12 mouse cellular contexts compared by ENCODE assay signal in genomic region chr3:55541799-55542198, GRCm38 (mm10).
A peak's percentile ranks its signal among the peaks of the same experiment; 100 is the strongest.
DNase-seq lines count a peak whose midpoint lies in the region; ATAC-seq and TF ChIP-seq lines count a peak whose summit lies in the region.
"Had no signal": no experiment of that assay in that cellular context is flagged by ENCODE, and none has a peak within 500 bp of the region (broad histone marks: within the 10 kb centered on the region; RNA-seq: fewer than 3 reads in every experiment).

No protein-coding gene starts in this region.

- DNase-seq in neural tube, embryonic 10.5 days (ENCODE audit: extremely low spot score, low spot score), result no peak
- DNase-seq in forebrain, embryonic 10.5 days (ENCODE audit: extremely low spot score, low spot score), result no peak
- DNase-seq in liver, postnatal 0 days, result no peak
- no peak for DNase-seq in lung, adult 2 months
- no peak for DNase-seq in adrenal gland, postnatal 4 days (ENCODE audit: low spot score in 2 of 2)

- TF ChIP-seq POLR2A in lung, adult 2 months (IDR thresholded peaks at IDR 0.05; ENCODE audit: borderline replicate concordance, extremely low read depth, low read depth, low read length), result no peak

- H3K9me3 ChIP-seq in neural tube, embryonic 12.5 days, result no peaks in the 10 kb centered on the region
- H3K9me3 ChIP-seq in forebrain, embryonic 10.5 days, result no peaks in the 10 kb centered on the region
- H3K9me3 ChIP-seq in hindbrain, embryonic 16.5 days (ENCODE audit: control insufficient read depth, low read length), result no peaks in the 10 kb centered on the region
- H3K9me3 ChIP-seq in neural tube, embryonic 15.5 days (replicated peaks), result no peaks in the 10 kb centered on the region
- no peaks in the 10 kb centered on the region for H3K9me3 ChIP-seq in liver, postnatal 0 days (ENCODE audit: low read length)
- H3K9me3 ChIP-seq: embryonic facial prominence, embryonic 15.5 days had no signal

- H3K4me3 ChIP-seq in neural tube, embryonic 12.5 days, result no peak overlapping the region
- H3K4me3 ChIP-seq in forebrain, embryonic 10.5 days, result no peak overlapping the region
- no peak overlapping the region for H3K4me3 ChIP-seq in hindbrain, embryonic 16.5 days (ENCODE audit: low read length)
- no peak overlapping the region for H3K4me3 ChIP-seq in neural tube, embryonic 15.5 days (replicated peaks)
- H3K4me3 ChIP-seq in liver, postnatal 0 days (ENCODE audit: low read depth, low read length), result no peak overlapping the region
- H3K4me3 ChIP-seq in lung, adult 2 months (replicated peaks; ENCODE audit: extremely low read depth, low read depth, low read length), result no peak overlapping the region

- 95% methylated on average over 1 of the region's 1 CpGs for WGBS in neural tube, embryonic 12.5 days
- 90% methylated on average over 1 of the region's 1 CpGs for WGBS in forebrain, embryonic 10.5 days
- WGBS in hindbrain, embryonic 16.5 days, result 91% methylated on average over 1 of the region's 1 CpGs
- WGBS in neural tube, embryonic 15.5 days, result 100% methylated on average over 1 of the region's 1 CpGs
- WGBS in liver, postnatal 0 days (ENCODE audit: insufficient replicate concordance), result 68% methylated on average over 1 of the region's 1 CpGs
- 89% methylated on average over 1 of the region's 1 CpGs for WGBS in lung, adult 2 months

- peak; percentile 37; the same call in 1 of the 2 replicates for ATAC-seq in neural tube, embryonic 12.5 days (ENCODE audit: low FRiP score, low read depth)
- ATAC-seq in hindbrain, embryonic 16.5 days, result peak; percentile 28
- peak; percentile 25; the same call in 1 of the 2 replicates for ATAC-seq in neural tube, embryonic 15.5 days (ENCODE audit: low FRiP score)
- ATAC-seq in liver, postnatal 0 days, result no peak
- ATAC-seq: CD4-positive, CD25-positive, alpha-beta regulatory T cell, adult 4 months; lung, postnatal 0 days had no signal

- H3K27me3 ChIP-seq in neural tube, embryonic 12.5 days (replicated peaks), result no peaks in the 10 kb centered on the region
- peaks cover 22% of the 10 kb centered on the region; the same call in 1 of the 2 replicates for H3K27me3 ChIP-seq in forebrain, embryonic 10.5 days (ENCODE audit: poor library complexity, severe bottlenecking)
- no peaks in the 10 kb centered on the region for H3K27me3 ChIP-seq in hindbrain, embryonic 16.5 days (replicated peaks; ENCODE audit: control insufficient read depth, insufficient read depth, low read length)
- no peaks in the 10 kb centered on the region for H3K27me3 ChIP-seq in neural tube, embryonic 15.5 days (replicated peaks)
- H3K27me3 ChIP-seq in liver, postnatal 0 days (ENCODE audit: insufficient read depth, low read length), result no peaks in the 10 kb centered on the region
- H3K27me3 ChIP-seq: embryonic facial prominence, embryonic 15.5 days had no signal

- H3K36me3 ChIP-seq in neural tube, embryonic 12.5 days, result no peaks in the 10 kb centered on the region
- H3K36me3 ChIP-seq in forebrain, embryonic 10.5 days (replicated peaks), result no peaks in the 10 kb centered on the region
- H3K36me3 ChIP-seq in hindbrain, embryonic 16.5 days (ENCODE audit: control insufficient read depth, insufficient read depth, low read length), result no peaks in the 10 kb centered on the region
- H3K36me3 ChIP-seq in neural tube, embryonic 15.5 days, result no peaks in the 10 kb centered on the region
- H3K36me3 ChIP-seq in liver, postnatal 0 days (replicated peaks; ENCODE audit: insufficient read depth, low read length), result no peaks in the 10 kb centered on the region
- H3K36me3 ChIP-seq: embryonic facial prominence, embryonic 15.5 days had no signal

- H3K27ac ChIP-seq in neural tube, embryonic 12.5 days, result no peak overlapping the region
- H3K27ac ChIP-seq in forebrain, embryonic 10.5 days, result peak overlapping the region; percentile 71; the same call in 1 of the 2 replicates
- H3K27ac ChIP-seq in hindbrain, embryonic 16.5 days (ENCODE audit: low read depth, low read length), result peak overlapping the region; percentile 76
- peak overlapping the region; percentile 76 for H3K27ac ChIP-seq in neural tube, embryonic 15.5 days (replicated peaks)
- H3K27ac ChIP-seq in liver, postnatal 0 days (ENCODE audit: low read depth), result no peak overlapping the region
- H3K27ac ChIP-seq: gastrocnemius, adult 2 months had no signal

- TF ChIP-seq EP300 in liver, postnatal 0 days (IDR thresholded peaks at IDR 0.05; ENCODE audit: low read depth), result no peak

- peaks cover 37% of the 10 kb centered on the region for H3K4me1 ChIP-seq in neural tube, embryonic 12.5 days
- peaks cover 52% of the 10 kb centered on the region for H3K4me1 ChIP-seq in forebrain, embryonic 10.5 days
- H3K4me1 ChIP-seq in hindbrain, embryonic 16.5 days (ENCODE audit: control insufficient read depth, insufficient read depth, low read depth, low read length), result peaks cover 21% of the 10 kb centered on the region
- peaks cover 38% of the 10 kb centered on the region for H3K4me1 ChIP-seq in neural tube, embryonic 15.5 days
- H3K4me1 ChIP-seq in liver, postnatal 0 days (ENCODE audit: insufficient read depth), result no peaks in the 10 kb centered on the region
- no peaks in the 10 kb centered on the region for H3K4me1 ChIP-seq in lung, adult 2 months (ENCODE audit: control insufficient read depth, insufficient read depth, low read length)

- no peak for TF ChIP-seq CTCF in liver, postnatal 0 days (IDR thresholded peaks at IDR 0.05; ENCODE audit: low read depth)
- TF ChIP-seq CTCF in lung, adult 2 months (IDR thresholded peaks at IDR 0.05; ENCODE audit: insufficient read depth, low read length), result no peak

- H3K9ac ChIP-seq in neural tube, embryonic 12.5 days, result no peak overlapping the region
- H3K9ac ChIP-seq in hindbrain, embryonic 16.5 days (ENCODE audit: low read depth, low read length), result peak overlapping the region; percentile 43
- H3K9ac ChIP-seq in neural tube, embryonic 15.5 days (replicated peaks), result no peak overlapping the region
- H3K9ac ChIP-seq in liver, postnatal 0 days (replicated peaks), result no peak overlapping the region
- H3K9ac ChIP-seq: embryonic facial prominence, embryonic 15.5 days had no signal

- no peak overlapping the region for H3K4me2 ChIP-seq in neural tube, embryonic 12.5 days (replicated peaks)
- H3K4me2 ChIP-seq in hindbrain, embryonic 16.5 days (ENCODE audit: low read length), result peak overlapping the region; percentile 42
- H3K4me2 ChIP-seq in neural tube, embryonic 15.5 days, result peak overlapping the region; percentile 41; the same call in 1 of the 2 replicates
- H3K4me2 ChIP-seq in liver, postnatal 0 days (ENCODE audit: low read depth, low read length), result no peak overlapping the region

Comparison
In these comparisons a context has a peak if more than half of its experiments do, and no peak if none do; other contexts are left out.
1. H3K27ac ChIP-seq: peak in forebrain, embryonic 10.5 days (single experiment), hindbrain, embryonic 16.5 days (single experiment) and neural tube, embryonic 15.5 days (single experiment); none in neural tube, embryonic 12.5 days (single experiment) and liver, postnatal 0 days (single experiment).
2. H3K4me2 ChIP-seq: peak in hindbrain, embryonic 16.5 days (single experiment) and neural tube, embryonic 15.5 days (single experiment); none in neural tube, embryonic 12.5 days (single experiment) and liver, postnatal 0 days (single experiment).